Mouse (Mus musculus) urinary bladder, postnatal 10 days (tissue): Measurements from ENCODE around the gene Mrc2.

ENCODE experiments used
- DNase-seq: peaks from one replicate; pipeline ENCODE4 v3.0.0; 2022; ENCODE audit warnings: low spot score

Mrc2 gene

GRCm38 (mm10) chr11:105292124-105293071, at the start of gene Mrc2:
Gene Mrc2 (plus strand): TSS chr11:105292643.
- no peak for DNase-seq

GRCm38 (mm10) chr11:105246369-105246768, 46.1 kb upstream of the Mrc2 start:
- no peak for DNase-seq

- DNase-seq = no peak
Measured at GRCm38 (mm10) chr11:105246785-105247184, 45.7 kb upstream of the Mrc2 start.

DNA sequence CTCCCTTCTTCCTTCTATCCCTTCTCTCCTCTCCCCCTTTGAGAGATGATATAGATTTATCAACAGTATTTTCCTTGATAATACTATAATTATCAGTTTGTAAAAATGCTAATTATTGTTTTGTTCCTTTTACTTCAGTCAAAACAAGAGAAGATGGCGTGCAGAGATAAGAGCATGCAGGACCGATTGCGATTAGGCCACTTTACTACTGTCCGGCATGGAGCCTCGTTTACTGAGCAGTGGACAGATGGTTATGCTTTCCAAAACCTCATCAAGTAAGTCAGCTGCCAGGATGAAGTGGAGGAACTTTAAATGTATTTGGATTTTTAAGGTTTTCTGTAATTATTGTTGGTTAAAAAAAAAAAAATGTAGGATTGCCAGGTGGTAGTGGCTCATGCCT, 45.1 kb upstream of the Mrc2 start:
- DNase-seq = no peak

- DNase-seq = no peak
Measured at GRCm38 (mm10) chr11:105259733-105260132, 32.7 kb upstream of the Mrc2 start.

DNA sequence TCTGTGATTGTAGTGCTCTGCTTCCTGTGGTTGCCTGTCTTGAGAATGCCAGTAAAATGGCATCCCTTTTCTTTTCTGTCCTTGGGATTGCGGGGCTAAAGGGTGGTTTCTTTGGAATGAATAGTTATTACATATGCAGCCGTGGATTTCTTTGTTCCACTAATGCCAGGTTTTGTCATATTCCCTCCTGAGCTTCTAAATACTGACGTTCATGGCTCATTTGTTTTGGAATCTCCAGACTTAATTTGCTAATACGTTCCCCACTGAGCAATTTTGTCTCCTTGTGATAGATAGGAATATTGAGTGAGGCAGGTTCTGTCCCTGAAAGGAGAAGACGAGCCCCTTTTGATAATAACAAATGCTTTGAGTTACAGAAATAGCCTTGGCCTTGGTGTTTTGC, 31.3 kb upstream of the Mrc2 start:
- no peak for DNase-seq

- DNase-seq = no peak
Measured at GRCm38 (mm10) chr11:105261601-105262351, 30.7 kb upstream of the Mrc2 start.

GRCm38 (mm10) chr11:105264506-105264905, 27.9 kb upstream of the Mrc2 start:
- no peak for DNase-seq

DNA sequence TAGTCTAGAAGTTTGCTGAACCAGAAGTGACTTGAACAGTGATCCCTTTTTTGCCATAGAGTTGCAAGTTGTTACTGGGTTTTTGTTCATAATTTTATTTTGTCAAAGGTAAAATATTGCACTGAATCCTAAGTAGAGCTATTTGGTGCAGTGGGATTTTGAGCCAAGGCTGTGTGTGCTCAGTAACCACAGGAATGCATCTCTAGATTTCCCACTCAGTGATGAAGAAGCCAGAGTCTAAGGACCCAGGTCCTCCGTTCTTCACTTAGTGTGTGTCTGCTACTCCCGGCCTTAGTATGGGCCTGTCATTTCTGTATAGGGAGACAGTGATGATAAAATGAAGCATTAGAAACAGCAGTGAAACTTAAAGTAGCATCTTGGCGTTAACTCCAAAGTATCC, 27.5 kb upstream of the Mrc2 start:
- DNase-seq = no peak

DNA sequence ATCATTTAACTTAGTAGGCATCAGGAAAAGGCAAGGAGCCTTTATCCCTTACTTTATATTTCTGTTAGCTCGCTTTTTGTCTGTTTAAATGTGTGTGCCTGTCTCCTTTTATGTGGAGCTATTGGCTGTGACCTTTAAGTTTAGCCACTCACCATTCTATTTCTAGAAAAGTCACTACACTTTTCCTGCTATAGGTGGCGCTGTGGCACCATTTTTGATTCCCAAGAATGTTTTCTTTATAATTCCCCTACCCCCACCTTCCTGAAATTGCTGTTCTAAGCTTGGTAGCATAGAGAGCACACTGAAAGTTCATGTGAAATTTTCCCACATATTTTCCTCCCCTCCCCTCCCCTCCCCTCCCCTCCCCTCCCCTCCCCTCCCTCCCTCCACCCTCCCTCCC, 22.3 kb upstream of the Mrc2 start:
- DNase-seq = no peak

DNA sequence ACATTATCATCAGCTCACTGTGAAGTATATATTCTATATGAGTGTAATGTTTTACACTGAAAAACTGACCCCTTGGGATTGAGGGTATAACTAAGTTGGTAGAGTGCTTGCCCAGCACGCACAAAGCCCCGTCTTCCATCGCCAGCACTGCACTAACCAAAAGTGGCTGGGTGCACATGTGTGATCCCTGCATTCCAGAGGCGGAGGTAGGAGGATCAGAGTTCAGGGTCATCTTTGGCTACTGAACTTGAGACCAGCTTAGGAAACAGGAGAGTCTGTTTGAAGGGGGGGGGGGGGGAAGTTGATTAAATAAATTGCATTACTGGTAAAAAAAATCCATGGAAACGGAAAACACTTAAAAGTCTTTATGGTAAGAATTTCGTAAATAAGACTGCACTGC, 12.0 kb upstream of the Mrc2 start:
- no peak for DNase-seq

DNA sequence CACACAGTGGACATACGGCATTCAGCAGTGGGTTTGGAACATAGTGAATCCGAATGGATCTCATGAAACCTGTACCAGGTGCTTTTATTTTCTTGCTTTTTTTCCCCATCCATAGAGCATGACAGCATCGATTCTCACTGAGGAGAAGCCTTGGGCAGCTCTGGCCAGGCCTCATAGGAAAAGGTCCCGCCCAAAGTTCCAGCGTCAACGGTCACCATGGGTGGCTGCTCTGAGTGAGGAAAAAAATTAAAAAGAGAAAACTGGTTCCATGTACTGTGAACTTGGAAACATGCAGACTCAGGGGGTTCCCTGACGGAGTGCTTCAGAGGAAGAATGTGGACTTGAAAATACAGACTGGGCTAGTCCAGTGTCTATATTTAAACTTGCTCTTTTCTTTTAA, 11.2 kb upstream of the Mrc2 start:
- DNase-seq = no peak

DNA sequence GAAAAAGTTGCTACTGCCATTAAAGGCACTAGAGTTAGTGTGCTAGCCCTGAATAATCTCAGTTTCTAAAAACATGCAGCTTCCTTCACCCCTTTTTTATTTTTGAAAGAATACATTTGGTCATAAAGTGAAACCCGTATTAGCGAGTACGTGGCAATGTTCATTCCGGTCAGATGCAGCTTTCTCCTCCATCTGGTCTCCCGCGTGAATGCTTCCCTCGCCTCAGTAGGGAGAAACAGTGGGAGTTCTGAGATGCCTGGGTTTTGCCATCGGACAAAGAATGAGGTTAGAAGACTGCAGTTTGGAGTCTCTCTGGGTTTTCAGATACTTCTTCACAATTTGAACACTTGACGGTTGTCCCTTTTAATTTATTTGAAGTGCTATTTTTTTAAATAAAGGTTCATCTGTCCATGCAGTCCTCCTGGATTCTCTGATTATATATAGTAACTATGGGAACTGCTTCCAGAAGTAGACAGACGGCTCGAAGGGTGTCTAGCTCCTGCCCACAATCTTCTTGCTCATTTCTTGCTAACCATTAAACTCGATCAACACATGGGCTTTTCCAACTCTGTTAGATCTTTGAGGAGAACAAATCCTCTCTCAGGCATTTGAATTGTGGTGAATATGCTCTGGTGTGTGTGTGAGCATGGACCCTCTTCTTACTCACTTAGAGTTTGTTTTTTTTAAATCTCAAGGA, 10.5 kb upstream of the Mrc2 start:
- DNase-seq = no peak

DNA sequence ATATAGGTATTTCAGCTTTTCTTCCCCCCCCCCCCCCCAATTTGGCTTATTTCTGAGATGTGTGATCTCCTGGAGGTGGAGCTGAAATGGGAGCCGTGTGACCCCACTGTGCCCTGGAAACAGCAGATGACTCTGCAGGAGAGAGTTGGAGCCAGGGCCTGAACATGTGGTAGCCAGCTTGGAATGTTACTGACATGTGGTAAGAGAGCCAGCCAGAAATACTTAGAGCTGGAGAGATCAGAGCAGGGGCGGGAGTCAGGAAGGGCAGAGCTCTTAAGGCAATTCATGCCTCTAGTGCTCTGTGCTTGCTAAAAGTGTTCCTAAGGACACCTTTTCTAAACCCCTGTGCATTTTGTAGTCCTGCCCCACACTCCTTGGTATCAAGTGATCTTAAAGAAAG, 10.0 kb upstream of the Mrc2 start:
- no peak for DNase-seq

- no peak for DNase-seq
Measured at GRCm38 (mm10) chr11:105283016-105283415, 9.4 kb upstream of the Mrc2 start.

DNA sequence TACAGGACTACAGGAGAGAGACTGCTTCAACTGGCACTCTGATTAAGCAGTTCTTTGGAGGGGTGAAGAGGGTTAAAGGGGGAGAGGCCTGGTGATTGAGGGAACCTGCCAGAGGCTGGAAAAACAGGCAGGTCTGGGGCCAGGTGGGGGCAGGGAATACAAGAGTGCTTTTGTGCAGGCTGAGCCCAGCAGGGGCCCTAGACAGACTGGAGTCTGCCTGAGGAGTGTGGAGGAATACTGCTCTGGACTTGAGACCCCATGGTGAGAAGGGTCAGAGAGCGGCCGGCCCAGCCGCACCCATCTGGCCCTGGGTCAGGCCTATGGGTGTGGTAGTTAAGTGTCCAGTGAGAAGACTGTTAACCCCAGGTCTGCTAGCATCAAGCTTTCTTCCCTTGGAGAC, 6.7 kb upstream of the Mrc2 start:
- no peak for DNase-seq

- no peak for DNase-seq
Measured at GRCm38 (mm10) chr11:105289403-105289802, 3.0 kb upstream of the Mrc2 start.

DNA sequence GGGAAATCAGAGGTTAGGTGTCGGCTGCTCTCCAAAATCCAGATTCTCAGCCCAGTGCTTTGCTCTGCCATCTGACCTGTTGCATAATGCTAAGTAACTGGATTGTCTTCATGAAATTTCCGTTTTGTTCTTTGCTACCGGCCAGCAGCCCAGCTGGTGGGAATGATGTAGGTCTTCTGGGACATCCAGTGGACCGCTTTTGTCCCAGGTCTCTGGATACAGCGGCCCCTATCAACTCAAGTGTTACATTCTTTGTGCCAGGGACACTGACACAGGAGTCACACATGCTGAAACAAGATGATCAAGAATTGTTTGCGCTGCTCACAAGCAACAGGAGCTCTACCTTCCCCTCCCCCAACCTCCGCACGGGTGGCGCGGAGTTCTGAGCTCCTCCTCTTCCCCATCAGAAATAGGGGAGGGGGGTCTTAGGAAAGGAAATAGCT, 741 bp upstream of the Mrc2 start:
- no peak for DNase-seq

DNA sequence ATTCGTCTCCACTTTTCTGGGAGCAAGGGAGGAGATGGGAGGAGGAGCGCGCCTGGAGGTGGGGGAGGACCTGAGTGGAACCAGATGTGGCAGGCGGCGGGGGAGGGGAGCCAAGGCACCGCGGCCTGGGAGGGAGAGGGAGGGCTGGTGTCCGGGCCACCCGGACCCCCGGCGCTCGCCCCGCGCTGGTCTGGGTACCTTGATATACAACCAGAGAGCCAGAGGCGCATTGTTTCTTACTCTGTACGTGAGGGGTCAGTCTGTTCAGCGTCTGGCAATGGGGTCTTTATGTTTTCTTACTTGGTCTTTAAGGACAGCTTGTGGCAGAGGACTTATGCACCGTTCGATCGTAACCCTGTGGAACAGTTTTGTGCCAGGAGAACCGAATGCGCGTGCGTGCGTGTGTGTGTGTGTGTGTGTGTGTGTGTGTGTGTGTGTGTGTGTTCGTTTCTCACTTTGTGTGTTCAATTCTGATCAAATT, 698 bp downstream of the Mrc2 start:
- DNase-seq = no peak

- DNase-seq = no peak
Measured at GRCm38 (mm10) chr11:105293901-105294494, 1.6 kb downstream of the Mrc2 start.

DNA sequence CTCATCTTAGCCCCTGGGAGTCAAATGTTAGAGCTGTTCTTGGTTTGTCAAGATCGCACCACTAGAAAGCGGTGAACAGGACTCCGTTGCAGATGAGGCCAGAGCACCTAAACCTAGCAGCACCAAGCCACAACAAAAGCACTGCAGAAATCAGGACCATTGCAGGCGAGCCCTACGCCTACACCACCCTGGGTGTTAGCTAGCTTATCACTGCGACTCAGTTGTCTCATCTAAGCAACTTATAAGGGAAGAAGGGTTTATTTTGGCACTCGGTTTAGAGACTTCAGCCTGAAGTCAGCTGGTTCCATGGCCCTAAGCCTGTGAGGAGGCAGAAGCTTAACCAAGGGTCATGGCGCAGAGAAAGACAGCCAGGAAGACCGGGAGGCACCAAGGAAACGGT, 3.6 kb downstream of the Mrc2 start:
- no peak for DNase-seq

DNA sequence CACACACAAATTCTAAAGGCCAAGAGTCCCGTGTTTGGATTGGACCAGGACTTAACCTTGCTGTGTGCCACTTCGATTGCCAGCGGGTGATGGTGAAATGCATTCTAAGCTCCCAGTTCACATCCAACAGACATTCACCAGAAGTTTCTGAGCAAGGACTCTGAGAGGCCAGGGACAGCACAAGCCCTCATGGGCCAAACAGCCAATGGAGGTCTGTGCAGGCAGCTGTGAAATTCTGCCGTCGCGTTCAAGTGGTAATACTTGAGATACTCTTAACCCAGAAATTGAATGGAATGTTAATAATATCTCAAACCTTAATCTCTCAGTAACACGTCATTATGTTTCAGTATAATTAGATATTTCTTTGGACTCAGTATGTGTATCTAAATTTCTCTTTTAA, 17.8 kb downstream of the Mrc2 start:
- no peak for DNase-seq
